Mouse (Mus musculus): ENCODE results near the gene Phlda3.

- TF ChIP-seq CTCF (IDR thresholded peaks at IDR 0.05), result peak; percentile 93; the same call in 1 of the 2 replicates
- no peak for TF ChIP-seq POLR2A (IDR thresholded peaks at IDR 0.05; ENCODE audit: insufficient read depth, low read depth, low read length)
- TF ChIP-seq EP300 (IDR thresholded peaks at IDR 0.05; ENCODE audit: insufficient read depth, low read depth, low read length), result peak; percentile 99
Measured at GRCm38 (mm10) chr1:135719486-135719885, 46.4 kb upstream of the Phlda3 start.
